25 mouse cellular contexts compared by ENCODE assay signal in the genomic region with DNA sequence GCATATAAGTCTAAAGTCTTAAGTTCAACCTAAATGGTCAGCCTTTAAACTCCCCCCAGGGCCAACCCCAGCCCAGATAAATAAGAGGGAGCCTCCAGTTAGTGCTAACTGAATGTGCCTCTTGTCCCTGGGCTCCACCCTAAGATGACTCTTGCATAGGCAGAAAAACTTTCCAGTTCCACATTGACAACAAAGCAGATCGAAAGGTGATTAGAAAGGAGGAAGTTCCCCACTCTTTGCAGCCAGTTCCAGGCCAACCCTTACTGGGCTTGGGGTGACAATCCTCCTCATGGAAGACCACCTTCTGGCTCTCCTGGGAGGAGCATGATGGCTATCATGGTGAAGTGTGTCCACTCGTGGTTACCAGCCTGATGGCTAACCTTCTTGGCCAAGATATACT.
"Had no signal": no experiment of that assay in that cellular context is flagged by ENCODE, and none has a peak within 500 bp of the region (broad histone marks: within the 10 kb centered on the region; RNA-seq: fewer than 3 reads in every experiment).

No protein-coding gene starts in this region.

- H3K4me1 ChIP-seq: embryonic facial prominence, embryonic 10.5 days; embryonic facial prominence, embryonic 12.5 days; embryonic facial prominence, embryonic 13.5 days; embryonic facial prominence, embryonic 15.5 days; forebrain, embryonic 10.5 days; forebrain, embryonic 12.5 days; forebrain, embryonic 13.5 days; forebrain, embryonic 15.5 days; heart, embryonic 10.5 days had no signal

- H3K4me3 ChIP-seq: embryonic facial prominence, embryonic 10.5 days; embryonic facial prominence, embryonic 12.5 days; embryonic facial prominence, embryonic 13.5 days; embryonic facial prominence, embryonic 15.5 days; erythroblast, embryonic 14.5 days; forebrain, embryonic 10.5 days; forebrain, embryonic 12.5 days; forebrain, embryonic 13.5 days; forebrain, embryonic 15.5 days; gastrocnemius, adult 2 months; heart, adult 2 months; heart, embryonic 10.5 days had no signal

- H3K27me3 ChIP-seq: embryonic facial prominence, embryonic 12.5 days; embryonic facial prominence, embryonic 13.5 days; embryonic facial prominence, embryonic 15.5 days; forebrain, embryonic 12.5 days; forebrain, embryonic 13.5 days; forebrain, embryonic 15.5 days had no signal

- H3K9me3 ChIP-seq: embryonic facial prominence, embryonic 10.5 days; embryonic facial prominence, embryonic 12.5 days; embryonic facial prominence, embryonic 13.5 days; embryonic facial prominence, embryonic 15.5 days; forebrain, embryonic 10.5 days; forebrain, embryonic 12.5 days; forebrain, embryonic 13.5 days; forebrain, embryonic 15.5 days; heart, embryonic 10.5 days had no signal

- H3K27ac ChIP-seq: embryonic facial prominence, embryonic 10.5 days; embryonic facial prominence, embryonic 12.5 days; embryonic facial prominence, embryonic 13.5 days; embryonic facial prominence, embryonic 15.5 days; forebrain, embryonic 10.5 days; forebrain, embryonic 12.5 days; forebrain, embryonic 13.5 days; forebrain, embryonic 15.5 days; gastrocnemius, adult 2 months; heart, adult 2 months; heart, embryonic 10.5 days had no signal

- H3K36me3 ChIP-seq: embryonic facial prominence, embryonic 10.5 days; embryonic facial prominence, embryonic 12.5 days; embryonic facial prominence, embryonic 13.5 days; embryonic facial prominence, embryonic 15.5 days; forebrain, embryonic 10.5 days; forebrain, embryonic 12.5 days; forebrain, embryonic 15.5 days; heart, embryonic 10.5 days had no signal

- DNase-seq: cerebellum, adult 9-11 months; cerebellum, postnatal 10 days; cerebellum, postnatal 14 days; cerebellum, postnatal 25 days; cerebellum, postnatal 36 days; embryo, embryonic 11 days; forebrain, postnatal 0 days; gastrocnemius, adult 2 months; gastrocnemius, postnatal 10 days; gastrocnemius, postnatal 14 days; gastrocnemius, postnatal 25 days; gastrocnemius, postnatal 36 days; heart, adult 11 months; heart, adult 18-20 months; heart, adult 2 months had no signal

- H3K9ac ChIP-seq: embryonic facial prominence, embryonic 12.5 days; embryonic facial prominence, embryonic 13.5 days; embryonic facial prominence, embryonic 15.5 days; forebrain, embryonic 12.5 days; forebrain, embryonic 13.5 days; forebrain, embryonic 15.5 days; forebrain, postnatal 0 days had no signal
